Mouse (Mus musculus) MEL (cell line): ENCODE measurements at regions not wholly inside any gene's neighbourhood (a gene's known extent, or its start where the extent isn't known, plus 50 kb on each side); places are given as distances from the start of the nearest gene placed in this dataset.

Source experiments
- DNase-seq: peaks from one replicate; pipeline ENCODE4 v3.0.0; 2011; ENCODE audit warnings: low read depth, low spot score
- H3K27ac ChIP-seq: 2 replicates; pipeline ENCODE4 v1.5.1; 2012; ENCODE audit warnings: low read depth, mild to moderate bottlenecking, control low read depth, low read length, moderate library complexity; ENCODE audit not compliant: control insufficient read depth
- H3K27me3 ChIP-seq, 2 experiments: fragments of 150-350 bp in 1 of 2; sonication (generic) in 1 of 2; 2 replicates each; pipeline ENCODE4 v1.6.1; 2012; ENCODE audit warnings: low read length in 2 of 2, mild to moderate bottlenecking in 2 of 2, improper control_type of control experiment in 1 of 2, moderate library complexity in 1 of 2; ENCODE audit not compliant: insufficient read depth in 2 of 2, control insufficient read depth in 1 of 2
- H3K36me3 ChIP-seq, 2 experiments: 2 replicates each; pipeline ENCODE4 v1.6.1; 2012 to 2014; ENCODE audit warnings: low read length in 2 of 2, improper control_type of control experiment in 1 of 2, inconsistent platforms in 1 of 2, mild to moderate bottlenecking in 1 of 2; ENCODE audit not compliant: insufficient read depth in 2 of 2, control insufficient read depth in 1 of 2
- H3K4me1 ChIP-seq, 2 experiments: fragments of 150-350 bp in 1 of 2; sonication (generic) in 1 of 2; 2 replicates each; pipeline ENCODE4 v1.6.1; 2012; ENCODE audit warnings: low read length in 2 of 2, improper control_type of control experiment in 1 of 2, mild to moderate bottlenecking in 1 of 2; ENCODE audit not compliant: insufficient read depth in 2 of 2, control insufficient read depth in 1 of 2
- H3K4me3 ChIP-seq, 2 experiments: fragments of 150-350 bp in 1 of 2; sonication (generic) in 1 of 2; 2 replicates each; pipeline ENCODE4 v1.5.1; 2012; ENCODE audit warnings: low read depth in 2 of 2, low read length in 2 of 2, mild to moderate bottlenecking in 2 of 2, moderate library complexity in 2 of 2, control low read depth in 1 of 2, improper control_type of control experiment in 1 of 2; ENCODE audit not compliant: control insufficient read depth in 1 of 2, insufficient read depth in 1 of 2
- H3K79me2 ChIP-seq: 2 replicates; pipeline ENCODE4 v1.6.1; 2012; ENCODE audit warnings: mild to moderate bottlenecking, low read length, moderate library complexity; ENCODE audit not compliant: control insufficient read depth, poor library complexity, insufficient read depth
- H3K9ac ChIP-seq: 2 replicates; pipeline ENCODE4 v1.6.1; 2012; ENCODE audit warnings: low read depth, mild to moderate bottlenecking, control low read depth, low read length, moderate library complexity; ENCODE audit not compliant: control insufficient read depth, poor library complexity, severe bottlenecking
- H3K9me3 ChIP-seq: fragments of 150-350 bp; sonication (generic); replicated peaks from 2 replicates; pipeline ENCODE4 v1.6.1; 2012; ENCODE audit warnings: mild to moderate bottlenecking, low read length, improper control_type of control experiment, moderate library complexity; ENCODE audit not compliant: insufficient read depth
- BHLHE40 ChIP-seq: IDR thresholded peaks from 2 replicates; pipeline ENCODE4 v1.6.1; 2012; ENCODE audit warnings: low read depth, mild to moderate bottlenecking, inconsistent platforms, low read length, improper control_type of control experiment, borderline replicate concordance
- CHD2 ChIP-seq: IDR thresholded peaks from 2 replicates; pipeline ENCODE4 v1.6.1; 2011; ENCODE audit warnings: low read length, improper control_type of control experiment
- ELF1 ChIP-seq: IDR thresholded peaks from 2 replicates; pipeline ENCODE4 v1.6.1; 2014; ENCODE audit warnings: low read depth, mild to moderate bottlenecking, inconsistent platforms, low read length, improper control_type of control experiment, moderate library complexity
- EP300 ChIP-seq, 2 experiments: IDR thresholded peaks; 2 replicates each; pipeline ENCODE4 v1.6.1; 2011; ENCODE audit warnings: improper control_type of control experiment in 2 of 2, low read length in 2 of 2, low read depth in 1 of 2, mild to moderate bottlenecking in 1 of 2
- ETS1 ChIP-seq: IDR thresholded peaks from 2 replicates; pipeline ENCODE4 v1.6.1; 2012; ENCODE audit warnings: low read depth, mild to moderate bottlenecking, inconsistent platforms, low read length, improper control_type of control experiment, moderate library complexity
- GABPA ChIP-seq: IDR thresholded peaks from 2 replicates; pipeline ENCODE4 v1.6.1; 2012; ENCODE audit warnings: low read depth, mild to moderate bottlenecking, inconsistent platforms, low read length, improper control_type of control experiment, moderate library complexity
- GATA1 ChIP-seq: IDR thresholded peaks from 2 replicates; pipeline ENCODE4 v1.6.1; 2011; ENCODE audit warnings: low read depth, low read length, improper control_type of control experiment
- HCFC1 ChIP-seq: IDR thresholded peaks from 2 replicates; pipeline ENCODE4 v1.6.1; 2012; ENCODE audit warnings: low read depth, mild to moderate bottlenecking, inconsistent platforms, low read length, improper control_type of control experiment, moderate library complexity
- JUND ChIP-seq: IDR thresholded peaks from 2 replicates; pipeline ENCODE4 v1.6.1; 2011; ENCODE audit warnings: low read depth, mild to moderate bottlenecking, improper control_type of control experiment, low read length
- KAT2A ChIP-seq: conservative IDR thresholded peaks from 2 replicates; pipeline ENCODE4 v1.6.1; 2012; ENCODE audit warnings: low read depth, low read length, improper control_type of control experiment, inconsistent platforms
- MAFK ChIP-seq: IDR thresholded peaks from 2 replicates; pipeline ENCODE4 v1.6.1; 2011; ENCODE audit warnings: low read depth, mild to moderate bottlenecking, low read length, improper control_type of control experiment, borderline replicate concordance
- MAX ChIP-seq: IDR thresholded peaks from 2 replicates; pipeline ENCODE4 v1.6.1; 2011; ENCODE audit warnings: low read length, improper control_type of control experiment
- MAZ ChIP-seq: IDR thresholded peaks from 2 replicates; pipeline ENCODE4 v1.6.1; 2012; ENCODE audit warnings: low read depth, mild to moderate bottlenecking, inconsistent platforms, low read length, improper control_type of control experiment
- MEF2A ChIP-seq: IDR thresholded peaks from 2 replicates; pipeline ENCODE4 v1.6.1; 2014; ENCODE audit warnings: low read depth, mild to moderate bottlenecking, inconsistent platforms, low read length, improper control_type of control experiment; ENCODE audit not compliant: poor library complexity, insufficient replicate concordance, severe bottlenecking; ENCODE audit errors: extremely low read depth
- MXI1 ChIP-seq: IDR thresholded peaks from 2 replicates; pipeline ENCODE4 v1.6.1; 2011; ENCODE audit warnings: mild to moderate bottlenecking, low read depth, low read length, improper control_type of control experiment
- MYB ChIP-seq: IDR thresholded peaks from 2 replicates; pipeline ENCODE4 v1.6.1; 2011; ENCODE audit warnings: mild to moderate bottlenecking, low read depth, low read length, improper control_type of control experiment
- MYC ChIP-seq: IDR thresholded peaks from 2 replicates; pipeline ENCODE4 v1.6.1; 2011; ENCODE audit warnings: low read depth, mild to moderate bottlenecking, low read length, improper control_type of control experiment, moderate library complexity
- NELFE ChIP-seq: IDR thresholded peaks from 2 replicates; pipeline ENCODE4 v1.6.1; 2011; ENCODE audit warnings: low read depth, low read length, improper control_type of control experiment
- POLR2A ChIP-seq, 2 experiments: IDR thresholded peaks; 2 replicates each; pipeline ENCODE4 v1.6.1; 2011 to 2012; ENCODE audit warnings: low read length in 2 of 2, mild to moderate bottlenecking in 2 of 2, control low read depth in 1 of 2, improper control_type of control experiment in 1 of 2, low read depth in 1 of 2, moderate library complexity in 1 of 2; ENCODE audit not compliant: control insufficient read depth in 1 of 2, insufficient read depth in 1 of 2, poor library complexity in 1 of 2
- POLR2AphosphoS2 ChIP-seq: IDR thresholded peaks from 2 replicates; pipeline ENCODE4 v1.6.1; 2011; ENCODE audit warnings: low read length, improper control_type of control experiment
- RAD21 ChIP-seq: IDR thresholded peaks from 2 replicates; pipeline ENCODE4 v1.6.1; 2011; ENCODE audit warnings: mild to moderate bottlenecking, low read depth, low read length, improper control_type of control experiment
- RCOR1 ChIP-seq: IDR thresholded peaks from 2 replicates; pipeline ENCODE4 v1.6.1; 2012; ENCODE audit warnings: low read depth, mild to moderate bottlenecking, inconsistent platforms, low read length, improper control_type of control experiment
- SIN3A ChIP-seq: IDR thresholded peaks from 2 replicates; pipeline ENCODE4 v1.6.1; 2012; ENCODE audit warnings: low read length, improper control_type of control experiment, inconsistent platforms
- TAL1 ChIP-seq: IDR thresholded peaks from 2 replicates; pipeline ENCODE4 v1.6.1; 2012; ENCODE audit warnings: mild to moderate bottlenecking, inconsistent platforms, low read length, moderate library complexity, mixed read lengths
- TBP ChIP-seq: IDR thresholded peaks from 2 replicates; pipeline ENCODE4 v1.8.0; 2011; ENCODE audit warnings: low read depth, low read length, improper control_type of control experiment
- TCF12 ChIP-seq: IDR thresholded peaks from 2 replicates; pipeline ENCODE4 v1.6.1; 2014; ENCODE audit warnings: low read depth, mild to moderate bottlenecking, inconsistent platforms, low read length, improper control_type of control experiment, moderate library complexity
- UBTF ChIP-seq: IDR thresholded peaks from 2 replicates; pipeline ENCODE4 v1.6.1; 2012; ENCODE audit warnings: low read depth, mild to moderate bottlenecking, inconsistent platforms, low read length, improper control_type of control experiment, moderate library complexity, borderline replicate concordance; ENCODE audit not compliant: insufficient read depth
- USF1 ChIP-seq: IDR thresholded peaks from 2 replicates; pipeline ENCODE4 v1.6.1; 2014; ENCODE audit warnings: low read depth, mild to moderate bottlenecking, inconsistent platforms, low read length, improper control_type of control experiment, moderate library complexity
- ZC3H11A ChIP-seq: IDR thresholded peaks from 2 replicates; pipeline ENCODE4 v1.6.1; 2012; ENCODE audit warnings: low read depth, mild to moderate bottlenecking, inconsistent platforms, low read length, improper control_type of control experiment
- ZKSCAN1 ChIP-seq: IDR thresholded peaks from 2 replicates; pipeline ENCODE4 v1.6.1; 2012; ENCODE audit warnings: low read depth, mild to moderate bottlenecking, inconsistent platforms, low read length, improper control_type of control experiment, moderate library complexity
- ZNF384 ChIP-seq: IDR thresholded peaks from 2 replicates; pipeline ENCODE4 v1.6.1; 2012; ENCODE audit warnings: low read depth, mild to moderate bottlenecking, inconsistent platforms, low read length, improper control_type of control experiment

- H3K4me1 ChIP-seq = peaks cover 14 to 23% of the 10 kb centered on the region in 2 experiments
- no peak for TF ChIP-seq MYB
- H3K27ac ChIP-seq = no peak overlapping the region
- DNase-seq = no peak
- no peaks in the 10 kb centered on the region for H3K79me2 ChIP-seq
- no peaks in the 10 kb centered on the region for H3K27me3 ChIP-seq
- no peaks in the 10 kb centered on the region for H3K9me3 ChIP-seq
- H3K36me3 ChIP-seq = peaks cover 0 to 20% of the 10 kb centered on the region in 2 experiments; a peak in 2 of 4 replicates
- no peak overlapping the region for H3K9ac ChIP-seq
- no peak overlapping the region for H3K4me3 ChIP-seq
Observed at GRCm38 (mm10) chr5:43056486-43056885, 176.5 kb upstream of the Cpeb2 start.

DNA sequence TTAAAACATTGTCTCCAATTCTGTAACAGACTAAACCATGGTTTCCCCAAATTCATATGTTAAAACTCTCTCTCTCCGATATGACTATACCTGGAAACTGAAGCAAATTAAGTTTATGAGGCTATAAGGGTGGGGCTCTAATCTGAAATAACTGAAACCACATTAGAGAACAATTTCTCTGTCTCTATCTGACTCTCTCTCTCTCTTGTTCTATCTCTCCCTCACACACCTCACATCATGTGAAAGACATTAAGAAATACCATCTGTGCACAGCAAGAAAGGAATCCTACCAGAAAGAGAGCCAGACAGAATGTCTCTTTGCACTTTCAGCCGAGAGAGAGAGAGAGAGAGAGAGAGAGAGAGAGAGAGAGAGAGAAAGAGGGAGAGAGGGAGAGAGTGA lies 171.7 kb upstream of the Cpeb2 start:
- peak overlapping the region; percentile 27; the same call in 1 of the 2 replicates for H3K9ac ChIP-seq
- no peak overlapping the region for H3K4me3 ChIP-seq
- H3K4me1 ChIP-seq = peaks cover 14 to 16% of the 10 kb centered on the region in 2 experiments
- no peaks in the 10 kb centered on the region for H3K79me2 ChIP-seq
- peak overlapping the region; percentile 91 for H3K27ac ChIP-seq
- H3K9me3 ChIP-seq = no peaks in the 10 kb centered on the region
- H3K36me3 ChIP-seq = peaks cover 0 to 17% of the 10 kb centered on the region in 2 experiments; a peak in 2 of 4 replicates
- TF ChIP-seq POLR2AphosphoS2 (no peak), JUND (peak; percentile 8; the same call in 1 of the 2 replicates), POLR2A (IDR thresholded peaks at IDR 0.05; ENCODE audit: control insufficient read depth in 1 of 2, insufficient read depth in 1 of 2, low read depth in 1 of 2, low read length in 2 of 2, poor library complexity in 1 of 2) (no peak), ELF1 (0 out of 2 replicates have a peak, but pooled peaks have one; percentile 17), MEF2A (peak; percentile 43; the same call in 1 of the 2 replicates), BHLHE40 (peak; percentile 92), MAX (peak; percentile 58; the same call in 1 of the 2 replicates), USF1 (peak; percentile 49; the same call in 1 of the 2 replicates), UBTF (no peak), EP300 (IDR thresholded peaks at IDR 0.05; ENCODE audit: low read depth in 1 of 2, low read length in 2 of 2) (peak; percentile 98), KAT2A (peak; percentile 42), ETS1 (peak; percentile 92), TCF12 (peak; percentile 97), GATA1 (peak; percentile 92), ZNF384 (peak; percentile 47; the same call in 1 of the 2 replicates), MAFK (peak; percentile 84; the same call in 1 of the 2 replicates), ZKSCAN1 (no peak), TBP (no peak), RAD21 (no peak; the same call in 1 of the 2 replicates), TAL1 (peak; percentile 39), HCFC1 (no peak), NELFE (no peak; the same call in 1 of the 2 replicates), GABPA (0 out of 2 replicates have a peak, but pooled peaks have one; percentile 15), SIN3A (peak; percentile 69), MYC (peak; percentile 68; the same call in 1 of the 2 replicates), RCOR1 (peak; percentile 89), MYB (peak; percentile 88), CHD2 (no peak; the same call in 1 of the 2 replicates), MAZ (peak; percentile 87), MXI1 (peak; percentile 36; the same call in 1 of the 2 replicates), ZC3H11A (no peak)
- DNase-seq = peak; percentile 78
- H3K27me3 ChIP-seq = no peaks in the 10 kb centered on the region
